Mouse (Mus musculus) liver, adult 2 months (tissue): ENCODE results near the gene 3830406C13Rik. TPM values are rescaled to one million over a fixed set of nuclear protein-coding genes. Genes with fewer than 3 reads are reported as not detected.
"Not testable (repeated sequence)": the region's sequence is repeated elsewhere in the genome, so short reads cannot be mapped to it uniquely, and the experiment has no call there.

Experiments
- DNase-seq: peaks from one replicate; pipeline ENCODE4 v3.0.0-alpha.2; 2011; ENCODE audit warnings: low read depth, low spot score; ENCODE audit errors: extremely low read depth
- H3K27ac ChIP-seq: fragments of 200-500 bp; replicated peaks from 2 replicates; pipeline ENCODE4 v1.5.1; 2012; ENCODE audit warnings: low read depth, mild to moderate bottlenecking, control low read depth, inconsistent platforms, low read length; ENCODE audit not compliant: insufficient read depth
- H3K27me3 ChIP-seq: fragments of 200-500 bp; 2 replicates; pipeline ENCODE4 v1.6.1; 2012; ENCODE audit warnings: mild to moderate bottlenecking, moderate library complexity, low read length, inconsistent platforms; ENCODE audit not compliant: control insufficient read depth, insufficient read depth
- H3K36me3 ChIP-seq: fragments of 200-500 bp; 2 replicates; pipeline ENCODE4 v1.6.1; 2012; ENCODE audit warnings: low read length, inconsistent platforms; ENCODE audit not compliant: control insufficient read depth, insufficient read depth
- H3K4me1 ChIP-seq: fragments of 200-500 bp; 2 replicates; pipeline ENCODE4 v1.6.1; 2011; ENCODE audit warnings: low read length; ENCODE audit not compliant: control insufficient read depth, insufficient read depth
- H3K4me3 ChIP-seq: fragments of 200-500 bp; 2 replicates; pipeline ENCODE4 v1.5.1; 2011; ENCODE audit warnings: low read depth, mild to moderate bottlenecking, control low read depth, low read length, moderate library complexity; ENCODE audit not compliant: insufficient read depth
- H3K79me2 ChIP-seq: fragments of 200-500 bp; 2 replicates; pipeline ENCODE4 v1.6.1; 2012; ENCODE audit warnings: inconsistent platforms, mild to moderate bottlenecking, low read length, moderate library complexity; ENCODE audit not compliant: control insufficient read depth, insufficient read depth
- H3K9ac ChIP-seq: fragments of 200-500 bp; 2 replicates; pipeline ENCODE4 v1.6.1; 2012; ENCODE audit warnings: low read depth, mild to moderate bottlenecking, control low read depth, inconsistent platforms, low read length
- CTCF ChIP-seq: fragments of 200-500 bp; IDR thresholded peaks from 2 replicates; pipeline ENCODE4 v1.5.1; 2011; ENCODE audit warnings: low read depth, low read length, control low read depth
- POLR2A ChIP-seq: fragments of 200-500 bp; IDR thresholded peaks from 2 replicates; pipeline ENCODE4 v1.6.1; 2011; ENCODE audit warnings: low read length, control low read depth; ENCODE audit not compliant: insufficient read depth; ENCODE audit errors: extremely low read depth
- WGBS: fragments of 180-500 bp; shearing (Covaris S2); methylation state at CpG from one replicate; pipeline ENCODE4 v1.1.7; 2018; 5-methylcytosine and 5-hydroxymethylcytosine counted together
- polyA plus RNA-seq: library from polyadenylated mRNA; depleted of rRNA; stranded (reverse); fragments of >200 nt; gene quantifications from 2 replicates; pipeline ENCODE4 v1.2.3, GENCODE M21; 2012; rRNA removed
- total RNA-seq: library from RNA; depleted of rRNA; stranded (reverse); fragments of >200 nt; gene quantifications from 2 replicates; pipeline ENCODE4 v1.2.3, GENCODE M21; 2014; rRNA removed

3830406C13Rik gene
- 12.6 and 18.0 TPM in 2 replicates for total RNA-seq
- 2.5 and 3.2 TPM in 2 replicates for polyA plus RNA-seq

- H3K9ac ChIP-seq = peak within 1 kb of the TSS; percentile 73
- H3K4me1 ChIP-seq = no peaks in the 10 kb centered on the region
- no peaks in the 10 kb centered on the region for H3K79me2 ChIP-seq
- WGBS = under 1% methylated on average over 48 of the region's 48 CpGs
- DNase-seq = peak; percentile 70
- no peaks in the 10 kb centered on the region; the same call in 1 of the 2 replicates for H3K27me3 ChIP-seq
- H3K27ac ChIP-seq = peak within 1 kb of the TSS; percentile 79
- no peak for TF ChIP-seq CTCF
- peak; percentile 82 for TF ChIP-seq POLR2A
- H3K36me3 ChIP-seq = peaks cover 11% of the 10 kb centered on the region
- peak within 1 kb of the TSS; percentile 71 for H3K4me3 ChIP-seq
Measured at GRCm38 (mm10) chr14:12284141-12284912, at the start of gene 3830406C13Rik. TSS of gene 3830406C13Rik (plus strand) at chr14:12284173.

GRCm38 (mm10) chr14:12243726-12244125 is 40.2 kb upstream of the 3830406C13Rik start:
- no peak for DNase-seq
- WGBS = 75% methylated on average over 4 of the region's 4 CpGs
- no peaks in the 10 kb centered on the region for H3K36me3 ChIP-seq

GRCm38 (mm10) chr14:12276031-12276430 is 7.9 kb upstream of the 3830406C13Rik start:
- Histone ChIP-seq H3K9ac (no peak overlapping the region), H3K27ac (no peak overlapping the region), H3K79me2 (no peaks in the 10 kb centered on the region), H3K4me1 (no peaks in the 10 kb centered on the region), H3K36me3 (no peaks in the 10 kb centered on the region), H3K27me3 (no peaks in the 10 kb centered on the region), H3K4me3 (no peak overlapping the region)
- DNase-seq = no peak
- 65% methylated on average over 3 of the region's 3 CpGs for WGBS
- TF ChIP-seq CTCF (no peak), POLR2A (no peak)

More at GRCm38 (mm10) chr14:12243726-12244125, 40.2 kb upstream of the 3830406C13Rik start:
- Histone ChIP-seq H3K27ac (no peak overlapping the region), H3K79me2 (no peaks in the 10 kb centered on the region), H3K9ac (no peak overlapping the region), H3K27me3 (no peaks in the 10 kb centered on the region), H3K4me3 (no peak overlapping the region), H3K4me1 (no peaks in the 10 kb centered on the region)
- TF ChIP-seq POLR2A (no peak), CTCF (no peak)

GRCm38 (mm10) chr14:12283641-12284040 is 332 bp upstream of the 3830406C13Rik start, which contains the start of gene Gm49355:
TSS of gene Gm49355 (plus strand) at chr14:12283976.
- Histone ChIP-seq H3K4me3 (peak within 1 kb of the TSS; percentile 71), H3K27me3 (no peaks in the 10 kb centered on the region; the same call in 1 of the 2 replicates), H3K27ac (peak within 1 kb of the TSS; percentile 79), H3K79me2 (no peaks in the 10 kb centered on the region), H3K36me3 (peaks cover 9% of the 10 kb centered on the region), H3K9ac (peak within 1 kb of the TSS; percentile 73), H3K4me1 (no peaks in the 10 kb centered on the region)
- 77% methylated on average over 6 of the region's 6 CpGs for whole genome bisulfite sequencing
- no peak for DNase-seq
- no peak for TF ChIP-seq CTCF
- TF ChIP-seq POLR2A = no peak

GRCm38 (mm10) chr14:12289747-12290146 is 5.8 kb downstream of the 3830406C13Rik start:
- H3K36me3 ChIP-seq = peaks cover 18% of the 10 kb centered on the region
- not testable (repeated sequence) for H3K4me3 ChIP-seq, H3K79me2 ChIP-seq, H3K9ac ChIP-seq, H3K27ac ChIP-seq, H3K4me1 ChIP-seq, H3K27me3 ChIP-seq, DNase-seq

GRCm38 (mm10) chr14:12296391-12296790 is 12.4 kb downstream of the 3830406C13Rik start:
- DNase-seq = no peak
- Histone ChIP-seq H3K27me3 (no peaks in the 10 kb centered on the region), H3K4me3 (no peak overlapping the region), H3K36me3 (peaks cover 31% of the 10 kb centered on the region), H3K9ac (no peak overlapping the region), H3K79me2 (no peaks in the 10 kb centered on the region), H3K27ac (no peak overlapping the region), H3K4me1 (no peaks in the 10 kb centered on the region)
- 95% methylated on average over 7 of the region's 7 CpGs for WGBS
- TF ChIP-seq CTCF = no peak
